Mouse (Mus musculus): ENCODE data around the gene Podnl1.

DNA sequence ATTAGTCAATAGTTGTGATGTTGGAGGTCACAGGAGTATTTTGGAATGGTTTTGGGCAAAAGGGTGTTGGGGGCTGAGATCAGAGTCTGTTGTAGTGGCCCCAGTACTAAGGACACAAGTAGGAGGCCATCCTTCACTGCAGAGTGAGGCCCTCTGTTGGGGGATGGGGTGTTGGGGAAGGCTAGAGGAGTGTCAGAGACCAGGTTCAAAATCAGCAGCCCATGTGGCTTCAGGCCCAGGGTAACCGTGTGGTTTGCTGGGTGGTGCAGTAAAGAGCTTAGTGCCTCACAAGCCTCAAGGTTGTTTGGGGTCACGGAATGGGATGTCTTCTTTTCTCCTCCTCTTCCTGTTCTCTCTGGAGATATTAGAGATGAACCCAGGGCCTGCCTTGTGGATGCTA, 953 bp downstream of the Podnl1 start:
- no peak for TF ChIP-seq POLR2AphosphoS5 (IDR thresholded peaks at IDR 0.05; ENCODE audit: insufficient replicate concordance, low read depth, low read length)
- TF ChIP-seq CTCF (IDR thresholded peaks at IDR 0.05; ENCODE audit: low read depth, low read length): no peak
- TF ChIP-seq TAL1 (conservative IDR thresholded peaks at IDR 0.05; ENCODE audit: low read depth, low read length): no peak
- TF ChIP-seq GATA1 (IDR thresholded peaks at IDR 0.05; ENCODE audit: borderline replicate concordance, low read length): no peak

Data from G1E (cell line).